In genomic region chr14:57423432-57424211, GRCm38 (mm10) we compare ENCODE assay signal across 7 mouse cellular contexts. TPM values are rescaled to one million over a fixed set of nuclear protein-coding genes. Genes with fewer than 3 reads are reported as not detected.
DNase-seq lines count a peak whose midpoint lies in the region; ATAC-seq lines count a peak whose summit lies in the region.

Gene Ift88 (plus strand): TSS chr14:57424062.

- H3K4me1 ChIP-seq in embryonic facial prominence, embryonic 11.5 days (ENCODE audit: control insufficient read depth, insufficient read depth, low read length) = no peaks in the 10 kb centered on the region
- peaks cover 13% of the 10 kb centered on the region for H3K4me1 ChIP-seq in limb, embryonic 10.5 days
- H3K4me1 ChIP-seq in midbrain, embryonic 13.5 days (replicated peaks) = peaks cover 11% of the 10 kb centered on the region

- no peaks in the 10 kb centered on the region for H3K27me3 ChIP-seq in embryonic facial prominence, embryonic 11.5 days (ENCODE audit: control insufficient read depth, insufficient read depth, low read length)
- no peaks in the 10 kb centered on the region for H3K27me3 ChIP-seq in limb, embryonic 10.5 days (ENCODE audit: low read depth, poor library complexity, severe bottlenecking)
- no peaks in the 10 kb centered on the region for H3K27me3 ChIP-seq in midbrain, embryonic 13.5 days

- ATAC-seq in embryonic facial prominence, embryonic 11.5 days (replicated peaks; ENCODE audit: insufficient number of reproducible peaks, low FRiP score, low TSS enrichment, low read depth) = peak; percentile 96
- peak; percentile 99 for ATAC-seq in granulocyte monocyte progenitor cell, adult 5-6 weeks (replicated peaks; ENCODE audit: poor library complexity, severe bottlenecking)
- peak; percentile 100 for ATAC-seq in midbrain, embryonic 13.5 days

- peak; percentile 97 for DNase-seq in adrenal gland, postnatal 14 days
- DNase-seq in embryonic facial prominence, embryonic 11.5 days (ENCODE audit: low spot score) = peak; percentile 94
- DNase-seq in kidney, adult 11 months = peak; percentile 90
- peak; percentile 96 for DNase-seq in limb, embryonic 10.5 days (ENCODE audit: low spot score)
- peak; percentile 82 for DNase-seq in spleen, adult 12 weeks (ENCODE audit: low spot score)

- no peaks in the 10 kb centered on the region for H3K36me3 ChIP-seq in embryonic facial prominence, embryonic 11.5 days (replicated peaks; ENCODE audit: control insufficient read depth, insufficient read depth, low read depth, low read length)
- no peaks in the 10 kb centered on the region for H3K36me3 ChIP-seq in limb, embryonic 10.5 days
- no peaks in the 10 kb centered on the region for H3K36me3 ChIP-seq in midbrain, embryonic 13.5 days

- peak within 1 kb of the TSS; percentile 76 for H3K4me2 ChIP-seq in embryonic facial prominence, embryonic 11.5 days (ENCODE audit: low read depth, low read length)
- peak within 1 kb of the TSS; percentile 64 for H3K4me2 ChIP-seq in midbrain, embryonic 13.5 days (replicated peaks)

- no peaks in the 10 kb centered on the region for H3K9me3 ChIP-seq in embryonic facial prominence, embryonic 11.5 days (replicated peaks; ENCODE audit: control insufficient read depth, low read length)
- H3K9me3 ChIP-seq in limb, embryonic 10.5 days (replicated peaks) = no peaks in the 10 kb centered on the region
- no peaks in the 10 kb centered on the region for H3K9me3 ChIP-seq in midbrain, embryonic 13.5 days

- no peak within 1 kb of the TSS; the same call in 1 of the 2 replicates for H3K27ac ChIP-seq in embryonic facial prominence, embryonic 11.5 days (replicated peaks; ENCODE audit: low read depth, low read length)
- peak within 1 kb of the TSS; percentile 86 for H3K27ac ChIP-seq in limb, embryonic 10.5 days
- H3K27ac ChIP-seq in midbrain, embryonic 13.5 days = peak within 1 kb of the TSS; percentile 73

- H3K4me3 ChIP-seq in embryonic facial prominence, embryonic 11.5 days (ENCODE audit: low read depth, low read length) = peak within 1 kb of the TSS; percentile 80
- peak within 1 kb of the TSS; percentile 96 for H3K4me3 ChIP-seq in limb, embryonic 10.5 days
- H3K4me3 ChIP-seq in midbrain, embryonic 13.5 days (replicated peaks) = peak within 1 kb of the TSS; percentile 92

- peak within 1 kb of the TSS; percentile 78 for H3K9ac ChIP-seq in embryonic facial prominence, embryonic 11.5 days (replicated peaks; ENCODE audit: low read length)
- peak within 1 kb of the TSS; percentile 89 for H3K9ac ChIP-seq in midbrain, embryonic 13.5 days (replicated peaks)

- 4% methylated on average over 41 of the region's 42 CpGs for WGBS in embryonic facial prominence, embryonic 11.5 days
- 4% methylated on average over 42 of the region's 42 CpGs for WGBS in limb, embryonic 10.5 days
- 4% methylated on average over 42 of the region's 42 CpGs for WGBS in midbrain, embryonic 13.5 days

RNA-seq across cellular contexts. Expression of gene Ift88, which starts in this region (rescaled TPM):
- 9.6 and 10.3 TPM in 2 replicates for total RNA-seq in adrenal gland, postnatal 14 days (2021)
- 14.3 and 16.9 TPM in 2 replicates for polyA plus RNA-seq in embryonic facial prominence, embryonic 11.5 days (2014; fragmentation: Nextera tagmentation; extraction: Ambion mirVana)
- 6.5 and 8.6 TPM in 2 replicates for total RNA-seq in granulocyte monocyte progenitor cell, adult 5-6 weeks (2014; fragmentation: Nextera tagmentation)
- total RNA-seq in granulocyte monocyte progenitor cell, adult 5-6 weeks (2017) = 10.3 and 11.5 TPM in 2 replicates
- 8.3 and 11.4 TPM in 2 replicates for polyA plus RNA-seq in limb, embryonic 10.5 days (2016; fragmentation: Nextera tagmentation; extraction: Ambion mirVana)
- 22.1 and 22.3 TPM in 2 replicates for polyA plus RNA-seq in midbrain, embryonic 13.5 days (2015; fragmentation: Nextera tagmentation; extraction: Ambion mirVana)
